Mouse (Mus musculus) T-helper 17 cell (primary cell): ENCODE measurements at regions not wholly inside any gene's neighbourhood (a gene's known extent, or its start where the extent isn't known, plus 50 kb on each side); places are given as distances from the start of the nearest gene placed in this dataset.

Experiments
- in situ Hi-C, 2 experiments: fragments of 300-600 bp; cut with MboI, MseI; formaldehyde crosslinking; loops; 1 replicate in 1 of 2; 2 replicates in 1 of 2; pipeline ENCODE4 v1.15.1; 2025; ENCODE audit warnings: high pct_unique_total_duplicates in 2 of 2

- in situ Hi-C loops: no loop called here
Measured at GRCm38 (mm10) chr14:83638306-83638705, 805.1 kb upstream of the Pcdh17 start.

- in situ Hi-C loops: no loop called here
Measured at GRCm38 (mm10) chr14:83639813-83640481, 803.4 kb upstream of the Pcdh17 start.

GRCm38 (mm10) chr14:83648643-83649042, 794.7 kb upstream of the Pcdh17 start:
- in situ Hi-C loops: no loop called here

GRCm38 (mm10) chr14:83664065-83664464, 779.3 kb upstream of the Pcdh17 start:
- in situ Hi-C loops: loop anchor here in 1 of 2 experiments (10.0 kb wide), 1 partner anchor 599 kb away; no protein-coding TSS in a partner anchor
